Mouse (Mus musculus): ENCODE measurements around the gene Dusp3.
A peak's percentile ranks its signal among the peaks of the same experiment; 100 is the strongest.

GRCm38 (mm10) chr11:101984054-101985025 lies 2.5 kb downstream of the Dusp3 start, which contains the start of gene Cfap97d1:
- TF ChIP-seq CTCF (IDR thresholded peaks at IDR 0.05; ENCODE audit: low read depth), result no peak
- TF ChIP-seq EP300 (IDR thresholded peaks at IDR 0.05; ENCODE audit: low read depth), result peak; percentile 78

All from liver, postnatal 0 days (tissue).